8 mouse cellular contexts compared by ENCODE assay signal in the genomic region with DNA sequence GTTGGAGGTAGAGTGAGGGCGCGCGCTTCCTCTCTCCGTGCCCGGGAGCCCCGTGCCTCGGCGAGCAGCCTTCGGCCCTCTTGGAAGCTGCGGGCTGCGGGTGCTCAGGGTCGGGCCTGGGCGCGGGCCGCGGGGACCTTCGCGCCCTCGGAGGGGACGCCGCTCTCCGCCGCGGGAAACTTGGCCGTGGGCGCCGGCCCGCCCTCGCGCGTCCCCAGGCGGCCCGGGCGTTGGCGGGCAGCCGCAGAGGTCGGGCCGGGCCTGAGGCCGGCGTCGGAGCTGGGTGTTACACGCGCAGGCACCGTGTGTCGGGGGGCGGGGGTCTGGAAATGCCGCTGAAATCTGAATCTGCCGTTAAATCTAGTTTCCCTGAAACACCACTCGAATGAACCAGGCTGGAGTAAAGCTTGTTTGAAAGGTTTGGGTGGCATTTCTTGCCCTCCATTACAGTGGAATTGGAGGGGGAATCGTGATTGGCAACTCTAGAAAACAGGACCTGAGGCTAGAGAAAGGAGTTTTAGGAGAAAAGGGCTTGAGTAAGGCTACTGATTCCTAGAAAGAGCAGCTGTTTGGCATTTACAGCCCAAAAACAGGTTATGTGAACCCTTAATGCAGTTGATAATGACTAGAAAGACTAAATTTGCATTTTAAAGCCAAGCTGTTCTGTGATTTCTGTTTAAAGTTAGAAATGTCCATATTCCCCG. TPM values are rescaled to one million over a fixed set of nuclear protein-coding genes. Genes with fewer than 3 reads are reported as not detected.
DNase-seq lines count a peak whose midpoint lies in the region; ATAC-seq and TF ChIP-seq lines count a peak whose summit lies in the region.

No protein-coding gene starts in this region.

- peaks cover 27% of the 10 kb centered on the region for H3K4me1 ChIP-seq in kidney, embryonic 15.5 days
- H3K4me1 ChIP-seq in embryonic fibroblast, embryonic 13.5 days (ENCODE audit: control insufficient read depth, insufficient read depth, low read length), result peaks cover 2% of the 10 kb centered on the region; the same call in 1 of the 2 replicates
- no peaks in the 10 kb centered on the region for H3K4me1 ChIP-seq in hindbrain, embryonic 11.5 days (replicated peaks; ENCODE audit: control insufficient read depth, insufficient read depth, low read length)
- 0 out of 2 replicates have a peak, but pooled peaks cover 6% of the 10 kb centered on the region for H3K4me1 ChIP-seq in liver, postnatal 0 days (ENCODE audit: insufficient read depth)
- peaks cover 33% of the 10 kb centered on the region for H3K4me1 ChIP-seq in neural tube, embryonic 15.5 days

- WGBS in kidney, embryonic 15.5 days, result under 1% methylated on average over 51 of the region's 51 CpGs
- WGBS in hindbrain, embryonic 11.5 days, result under 1% methylated on average over 45 of the region's 51 CpGs
- WGBS in liver, postnatal 0 days (ENCODE audit: insufficient replicate concordance), result under 1% methylated on average over 51 of the region's 51 CpGs
- under 1% methylated on average over 51 of the region's 51 CpGs for WGBS in neural tube, embryonic 15.5 days

- H3K27me3 ChIP-seq in kidney, embryonic 15.5 days, result no peaks in the 10 kb centered on the region
- H3K27me3 ChIP-seq in hindbrain, embryonic 11.5 days (ENCODE audit: control insufficient read depth, insufficient read depth, low read length), result no peaks in the 10 kb centered on the region
- H3K27me3 ChIP-seq in liver, postnatal 0 days (ENCODE audit: insufficient read depth, low read length), result no peaks in the 10 kb centered on the region
- H3K27me3 ChIP-seq in neural tube, embryonic 15.5 days (replicated peaks), result no peaks in the 10 kb centered on the region

- TF ChIP-seq EP300 in liver, postnatal 0 days (IDR thresholded peaks at IDR 0.05; ENCODE audit: low read depth), result no peak

- H3K9me3 ChIP-seq in kidney, embryonic 15.5 days (replicated peaks), result no peaks in the 10 kb centered on the region
- H3K9me3 ChIP-seq in hindbrain, embryonic 11.5 days (ENCODE audit: control insufficient read depth, low read length), result no peaks in the 10 kb centered on the region
- H3K9me3 ChIP-seq in liver, postnatal 0 days (ENCODE audit: low read length), result no peaks in the 10 kb centered on the region
- no peaks in the 10 kb centered on the region for H3K9me3 ChIP-seq in neural tube, embryonic 15.5 days (replicated peaks)

- H3K36me3 ChIP-seq in kidney, embryonic 15.5 days, result no peaks in the 10 kb centered on the region
- H3K36me3 ChIP-seq in hindbrain, embryonic 11.5 days (ENCODE audit: control insufficient read depth, insufficient read depth, low read length), result no peaks in the 10 kb centered on the region
- no peaks in the 10 kb centered on the region for H3K36me3 ChIP-seq in liver, postnatal 0 days (replicated peaks; ENCODE audit: insufficient read depth, low read length)
- H3K36me3 ChIP-seq in neural tube, embryonic 15.5 days, result no peaks in the 10 kb centered on the region

- DNase-seq in kidney, postnatal 14 days, result no peak
- peak; percentile 53 for DNase-seq in MN1 (ENCODE audit: low spot score)
- DNase-seq in hindbrain, embryonic 11.5 days (ENCODE audit: low spot score), result no peak
- DNase-seq in liver, postnatal 0 days, result no peak
- no peak for DNase-seq in thymus, postnatal 14 days

- H3K4me2 ChIP-seq in kidney, embryonic 15.5 days, result peak overlapping the region; percentile 92
- H3K4me2 ChIP-seq in hindbrain, embryonic 11.5 days (replicated peaks; ENCODE audit: low read depth, low read length), result peak overlapping the region; percentile 51
- H3K4me2 ChIP-seq in liver, postnatal 0 days (ENCODE audit: low read depth, low read length), result peak overlapping the region; percentile 96
- peak overlapping the region; percentile 98 for H3K4me2 ChIP-seq in neural tube, embryonic 15.5 days

- TF ChIP-seq POLR2A in embryonic fibroblast, embryonic 13.5 days (IDR thresholded peaks at IDR 0.05; ENCODE audit: low read depth, low read length), result no peak

- peak overlapping the region; percentile 89 for H3K9ac ChIP-seq in kidney, embryonic 15.5 days
- peak overlapping the region; percentile 88 for H3K9ac ChIP-seq in hindbrain, embryonic 11.5 days (ENCODE audit: low read depth, low read length)
- peak overlapping the region; percentile 97 for H3K9ac ChIP-seq in liver, postnatal 0 days (replicated peaks)
- peak overlapping the region; percentile 93 for H3K9ac ChIP-seq in neural tube, embryonic 15.5 days (replicated peaks)

- ATAC-seq in kidney, embryonic 15.5 days (replicated peaks; ENCODE audit: low FRiP score), result peak; percentile 76
- ATAC-seq in hindbrain, embryonic 11.5 days (ENCODE audit: low FRiP score), result peak; percentile 82
- ATAC-seq in liver, postnatal 0 days, result peak; percentile 58
- ATAC-seq in neural tube, embryonic 15.5 days (ENCODE audit: low FRiP score), result peak; percentile 79

- no peak for TF ChIP-seq CTCF in embryonic fibroblast, embryonic 13.5 days (IDR thresholded peaks at IDR 0.05; ENCODE audit: borderline replicate concordance, insufficient read depth, low read length)
- no peak for TF ChIP-seq CTCF in liver, postnatal 0 days (IDR thresholded peaks at IDR 0.05; ENCODE audit: low read depth)

- H3K4me3 ChIP-seq in kidney, embryonic 15.5 days (replicated peaks), result peak overlapping the region; percentile 83
- H3K4me3 ChIP-seq in embryonic fibroblast, embryonic 13.5 days (ENCODE audit: insufficient read depth, low read length), result peak overlapping the region; percentile 67
- peak overlapping the region; percentile 90 for H3K4me3 ChIP-seq in hindbrain, embryonic 11.5 days (ENCODE audit: low read depth, low read length)
- H3K4me3 ChIP-seq in liver, postnatal 0 days (ENCODE audit: low read depth, low read length), result peak overlapping the region; percentile 94
- H3K4me3 ChIP-seq in neural tube, embryonic 15.5 days (replicated peaks), result peak overlapping the region; percentile 88

- peak overlapping the region; percentile 90 for H3K27ac ChIP-seq in kidney, embryonic 15.5 days
- H3K27ac ChIP-seq in embryonic fibroblast, embryonic 13.5 days (ENCODE audit: insufficient read depth, low read length), result peak overlapping the region; percentile 92
- H3K27ac ChIP-seq in hindbrain, embryonic 11.5 days (ENCODE audit: low read depth, low read length), result peak overlapping the region; percentile 91
- H3K27ac ChIP-seq in liver, postnatal 0 days (ENCODE audit: low read depth), result peak overlapping the region; percentile 97
- H3K27ac ChIP-seq in neural tube, embryonic 15.5 days (replicated peaks), result peak overlapping the region; percentile 90

RNA-seq across cellular contexts. Expression of a gene that starts 0.7 kb away (rescaled TPM):
- 142 and 147 TPM in 2 replicates for polyA plus RNA-seq in kidney, embryonic 15.5 days (2015; fragmentation: Nextera tagmentation; extraction: Ambion mirVana)
- 136 and 163 TPM in 2 replicates for polyA plus RNA-seq in embryonic fibroblast, embryonic 13.5 days (2011; ENCODE audit: insufficient read length, low read depth, missing spikeins)
- 122 and 154 TPM in 2 replicates for polyA plus RNA-seq in hindbrain, embryonic 11.5 days (2014; fragmentation: Nextera tagmentation; extraction: Ambion mirVana)
- 60.6 and 60.7 TPM in 2 replicates for polyA plus RNA-seq in liver, postnatal 0 days (2015; fragmentation: Nextera tagmentation; extraction: Ambion mirVana)
- 113 and 124 TPM in 2 replicates for polyA plus RNA-seq in neural tube, embryonic 15.5 days (2015; fragmentation: Nextera tagmentation; extraction: Ambion mirVana)

RNA-seq across cellular contexts. Expression of a gene that starts 0.8 kb away (rescaled TPM):
- 9.6 and 11.4 TPM in 2 replicates for polyA plus RNA-seq in kidney, embryonic 15.5 days (2015; fragmentation: Nextera tagmentation; extraction: Ambion mirVana)
- polyA plus RNA-seq in embryonic fibroblast, embryonic 13.5 days (2011; ENCODE audit: insufficient read length, low read depth, missing spikeins), result 12.1 and 15.2 TPM in 2 replicates
- polyA plus RNA-seq in hindbrain, embryonic 11.5 days (2014; fragmentation: Nextera tagmentation; extraction: Ambion mirVana), result 13.1 and 15.8 TPM in 2 replicates
- 3.5 and 4.6 TPM in 2 replicates for polyA plus RNA-seq in liver, postnatal 0 days (2015; fragmentation: Nextera tagmentation; extraction: Ambion mirVana)
- polyA plus RNA-seq in neural tube, embryonic 15.5 days (2015; fragmentation: Nextera tagmentation; extraction: Ambion mirVana), result 1.9 and 3.3 TPM in 2 replicates

RNA-seq across cellular contexts. Expression of a gene that starts 57.7 kb away (rescaled TPM):
- polyA plus RNA-seq in kidney, embryonic 15.5 days (2015; fragmentation: Nextera tagmentation; extraction: Ambion mirVana), result not detected in 2 replicates
- polyA plus RNA-seq in embryonic fibroblast, embryonic 13.5 days (2011; ENCODE audit: insufficient read length, low read depth, missing spikeins), result not detected in 2 replicates
- polyA plus RNA-seq in hindbrain, embryonic 11.5 days (2014; fragmentation: Nextera tagmentation; extraction: Ambion mirVana), result not detected in 2 replicates
- not detected in 2 replicates for polyA plus RNA-seq in liver, postnatal 0 days (2015; fragmentation: Nextera tagmentation; extraction: Ambion mirVana)
- not detected in 2 replicates for polyA plus RNA-seq in neural tube, embryonic 15.5 days (2015; fragmentation: Nextera tagmentation; extraction: Ambion mirVana)
